Mouse (Mus musculus) 416B (cell line): ENCODE measurements around the gene Ttc27.
"Not testable (repeated sequence)": the region's sequence is repeated elsewhere in the genome, so short reads cannot be mapped to it uniquely, and the experiment has no call there.

Source experiments
- DNase-seq: peaks from one replicate; pipeline ENCODE4 v3.0.0; 2011; ENCODE audit warnings: low read depth

The Ttc27 gene

DNA sequence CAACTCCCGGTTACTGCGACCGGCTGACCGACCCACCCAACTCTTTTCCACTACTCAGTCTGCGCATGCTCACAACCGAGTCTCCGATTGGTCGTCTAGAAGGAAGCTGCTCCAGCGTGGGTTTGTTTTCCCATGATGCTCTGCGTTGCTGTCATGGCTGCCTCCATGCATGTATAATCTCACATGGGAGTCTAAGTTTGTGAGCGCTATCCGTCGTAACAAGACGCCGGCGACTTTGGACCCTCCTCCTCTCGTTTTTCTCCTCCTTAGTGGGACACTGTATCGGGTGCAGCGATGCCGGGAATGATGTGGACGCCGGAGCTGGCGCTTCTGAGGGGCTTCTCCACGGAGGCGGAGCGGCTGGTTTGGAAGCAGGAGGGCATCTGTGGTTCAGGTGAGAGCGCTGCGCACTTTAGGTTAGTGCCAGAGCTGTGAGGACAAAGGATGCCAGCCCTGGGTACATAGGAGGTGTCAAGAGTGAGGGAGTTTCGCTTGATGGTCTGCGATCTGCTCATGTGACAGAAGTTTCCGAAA is at the start of gene Ttc27:
TSS of gene Ttc27 (plus strand) at position 115 of the 534 bp plus-strand sequence.
- peak; percentile 92 for DNase-seq

DNA sequence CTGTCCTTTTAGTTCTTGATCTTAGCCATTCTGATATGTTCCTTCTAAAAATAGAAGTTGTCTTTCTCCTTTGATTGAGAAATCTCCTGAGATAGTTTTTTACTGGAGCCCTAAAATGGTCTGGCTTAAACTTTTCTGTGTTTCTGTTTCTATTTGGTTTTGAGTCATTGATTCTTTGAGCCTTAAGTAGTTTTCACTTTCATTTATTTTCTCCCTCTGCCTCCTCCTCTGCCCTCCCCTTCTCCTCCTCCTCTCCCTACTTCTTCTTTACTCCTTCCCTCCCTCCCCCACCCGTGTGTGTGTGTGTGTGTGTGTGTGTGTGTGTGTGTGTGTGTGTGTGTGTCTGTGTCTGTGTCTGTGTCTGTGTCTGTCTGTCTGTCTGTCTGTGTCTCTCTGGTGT is 49.5 kb upstream of the Ttc27 start:
- DNase-seq: no peak

DNA sequence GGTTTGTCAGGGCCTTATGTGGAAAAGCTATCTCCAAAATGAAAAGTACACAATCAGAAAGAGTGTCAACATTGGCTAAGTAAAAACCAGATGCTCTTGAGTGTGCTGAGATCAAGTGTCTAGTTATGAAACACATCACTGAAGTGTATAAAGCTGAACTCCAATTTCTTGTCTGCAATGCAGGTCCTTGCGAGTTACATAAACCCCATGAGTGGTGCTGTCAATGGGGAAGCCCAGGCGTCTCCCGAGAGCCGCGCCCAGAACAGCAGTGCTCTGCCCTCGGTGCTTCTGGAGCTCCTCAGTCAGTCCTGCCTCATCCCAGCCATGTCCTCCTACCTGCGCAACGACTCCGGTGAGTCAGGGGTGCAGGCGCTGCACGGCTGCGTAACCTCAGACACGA is 47.5 kb upstream of the Ttc27 start:
- no peak for DNase-seq

DNA sequence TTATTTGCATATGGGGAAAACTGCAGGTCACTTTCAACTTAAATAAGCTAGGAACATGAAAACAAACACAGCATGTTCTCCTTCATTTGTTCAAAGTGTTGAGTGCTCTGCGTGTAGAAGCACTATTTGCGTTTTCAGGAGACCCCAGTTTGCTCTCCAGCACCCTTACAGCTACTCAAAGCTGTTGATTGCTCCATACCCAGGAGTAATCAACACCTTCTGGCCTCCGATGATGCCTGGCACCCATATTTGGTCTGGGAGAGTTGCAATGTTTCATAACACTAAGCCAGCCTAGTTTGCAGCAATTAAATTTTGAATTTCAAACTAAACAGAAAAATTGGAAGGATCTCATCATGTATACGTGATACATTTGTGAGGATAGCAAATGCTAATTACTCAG is 45.1 kb upstream of the Ttc27 start:
- no peak for DNase-seq

DNA sequence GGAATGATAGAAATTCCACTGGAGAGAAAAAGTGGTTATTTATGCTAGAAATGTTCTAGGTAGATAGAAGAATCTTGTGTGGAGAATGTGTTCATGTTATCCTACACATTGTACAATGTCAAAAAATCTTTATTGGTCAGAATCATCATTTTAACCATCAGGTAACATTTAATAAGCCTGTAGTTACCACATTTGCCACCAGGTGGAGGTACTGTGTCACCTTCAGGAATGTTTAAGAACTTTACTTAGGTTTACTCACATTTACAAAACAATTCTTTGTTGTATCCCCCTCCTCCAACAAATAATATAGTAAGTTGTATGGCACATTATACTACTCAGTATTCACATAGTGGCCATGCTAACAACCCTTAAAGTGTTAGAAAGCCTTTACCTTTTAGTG is 44.3 kb upstream of the Ttc27 start:
- DNase-seq: peak; percentile 53

DNA sequence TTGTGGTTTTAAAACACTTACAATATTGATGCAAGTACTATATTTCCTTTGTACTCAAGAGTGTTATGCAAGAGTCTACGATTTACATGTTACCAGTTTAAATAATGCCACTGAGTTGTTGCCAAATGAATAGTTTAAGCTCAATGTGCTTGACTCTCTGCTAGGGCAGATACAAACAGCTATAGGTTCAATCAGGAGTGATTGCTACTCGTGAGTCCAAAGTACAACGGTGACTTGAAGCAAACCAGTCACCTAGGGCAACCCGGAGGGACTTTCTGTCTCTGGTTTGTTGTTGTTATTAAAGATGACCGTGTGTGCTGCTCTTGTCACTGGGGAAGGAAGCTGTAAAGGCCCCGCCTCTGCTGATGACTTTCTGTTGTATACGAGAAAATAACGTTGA is 39.5 kb upstream of the Ttc27 start:
- DNase-seq: peak; percentile 35

DNA sequence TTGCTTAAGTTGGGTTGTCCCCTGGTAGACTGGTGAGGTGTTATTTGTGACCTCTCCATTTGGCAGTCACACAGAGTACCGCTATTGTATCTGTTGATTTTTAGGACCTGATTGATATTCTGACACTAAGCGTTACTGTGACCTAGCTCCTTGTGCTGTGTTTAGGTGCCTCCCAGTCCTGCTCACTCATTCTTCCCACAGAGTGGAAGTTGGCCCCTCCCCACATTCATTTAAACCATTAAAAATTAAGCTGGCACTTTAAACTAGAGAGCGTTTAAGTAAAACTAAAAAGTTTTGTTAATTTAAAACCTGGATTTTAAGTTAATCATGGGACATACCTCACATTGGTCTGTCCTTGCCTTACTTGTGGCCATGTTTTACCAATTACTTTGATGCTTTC is 32.6 kb upstream of the Ttc27 start:
- DNase-seq: no peak

DNA sequence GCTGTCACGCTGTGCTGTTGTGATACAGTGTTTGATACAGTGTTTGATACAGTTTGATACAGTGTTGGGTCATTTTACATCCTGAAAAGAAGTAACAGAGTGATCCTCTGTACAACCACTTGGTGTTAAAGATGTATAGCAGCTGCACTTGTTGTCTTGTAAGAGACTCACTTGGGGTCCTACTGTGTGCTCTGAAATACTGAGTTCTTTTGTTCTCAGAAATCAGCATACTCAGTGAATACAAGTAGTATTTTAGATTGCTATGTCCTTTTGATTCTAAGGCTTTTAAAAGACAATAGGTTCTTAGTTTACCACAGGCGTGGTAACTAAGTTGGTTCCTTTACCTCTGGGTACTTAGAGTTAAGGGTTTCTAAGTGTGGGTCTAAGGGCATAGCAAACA is 29.0 kb upstream of the Ttc27 start:
- DNase-seq: no peak

DNA sequence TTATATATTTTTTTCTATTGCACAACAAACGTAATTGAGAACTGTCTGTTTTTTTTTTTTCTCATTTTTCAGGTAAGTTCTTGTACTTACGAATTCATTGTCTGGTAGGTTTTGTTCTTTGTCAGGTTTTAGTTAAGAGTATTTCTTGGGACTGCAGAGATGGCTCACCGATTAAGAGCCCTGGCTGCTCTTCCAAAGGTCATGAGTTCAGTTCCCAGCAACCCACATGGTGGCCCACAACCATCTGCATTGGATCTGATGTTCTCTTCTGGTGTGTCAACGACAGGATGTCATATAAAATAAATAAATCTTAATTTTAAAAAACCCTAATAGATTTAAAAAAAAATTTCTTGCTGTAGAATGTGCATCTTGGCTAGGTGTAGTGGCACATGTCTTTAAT is 28.1 kb upstream of the Ttc27 start:
- no peak for DNase-seq

DNA sequence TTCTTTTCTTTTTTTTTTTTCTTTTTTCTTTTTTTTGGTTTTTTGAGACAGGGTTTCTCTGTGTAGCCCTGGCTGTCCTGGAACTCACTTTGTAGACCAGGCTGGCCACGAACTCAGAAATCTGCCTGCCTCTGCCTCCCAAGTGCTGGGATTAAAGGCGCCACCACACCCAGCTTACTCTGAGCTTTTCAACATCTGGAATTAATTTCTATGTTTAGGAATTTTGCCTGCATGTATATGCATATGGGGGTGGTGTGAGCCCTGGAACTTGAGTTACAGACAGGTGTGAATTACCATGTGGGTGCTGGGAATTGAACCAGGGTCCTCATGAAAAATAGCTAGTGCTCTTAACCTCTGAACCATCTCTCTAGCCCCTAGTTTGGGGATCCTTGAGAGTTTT is 15.9 kb upstream of the Ttc27 start:
- DNase-seq: not testable (repeated sequence)

DNA sequence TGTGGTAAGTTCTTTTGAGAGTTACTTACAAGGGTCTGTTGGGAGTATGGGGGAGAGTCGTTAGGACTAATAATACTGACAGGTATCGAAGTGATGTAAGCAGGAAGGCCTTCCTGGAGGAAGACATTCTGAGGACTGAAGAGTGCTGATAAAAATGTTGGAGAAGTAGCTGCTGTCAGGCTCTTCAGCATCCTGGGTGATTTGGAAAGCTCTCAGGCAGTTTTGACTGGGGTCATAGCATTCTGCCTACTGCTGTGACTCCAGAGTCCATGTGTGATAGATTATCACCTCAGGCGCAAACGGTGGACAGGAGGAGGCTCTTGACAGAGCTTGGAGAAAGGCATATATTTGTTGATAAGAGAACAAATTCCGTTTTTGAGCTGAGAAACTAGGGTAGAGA is 12.1 kb upstream of the Ttc27 start:
- no peak for DNase-seq

DNA sequence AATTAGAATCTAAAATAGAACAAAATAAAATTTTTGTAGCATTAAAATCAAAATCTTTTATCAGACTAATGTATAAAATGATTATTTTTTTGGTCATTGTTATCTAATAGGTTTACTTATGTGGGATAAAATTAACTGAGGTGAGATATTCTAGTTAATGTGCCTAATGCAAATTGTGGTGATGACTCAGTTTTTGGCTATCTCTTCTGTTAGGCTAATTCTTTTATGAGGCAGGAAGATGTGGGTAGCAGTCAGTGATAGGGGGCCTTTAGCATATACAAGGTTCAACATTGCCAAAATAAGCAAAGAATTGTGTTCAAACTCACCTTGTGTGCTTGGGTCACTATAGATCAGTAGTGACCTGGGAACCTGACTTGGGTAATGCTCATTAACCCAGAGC is 10.9 kb upstream of the Ttc27 start:
- peak; percentile 5 for DNase-seq

DNA sequence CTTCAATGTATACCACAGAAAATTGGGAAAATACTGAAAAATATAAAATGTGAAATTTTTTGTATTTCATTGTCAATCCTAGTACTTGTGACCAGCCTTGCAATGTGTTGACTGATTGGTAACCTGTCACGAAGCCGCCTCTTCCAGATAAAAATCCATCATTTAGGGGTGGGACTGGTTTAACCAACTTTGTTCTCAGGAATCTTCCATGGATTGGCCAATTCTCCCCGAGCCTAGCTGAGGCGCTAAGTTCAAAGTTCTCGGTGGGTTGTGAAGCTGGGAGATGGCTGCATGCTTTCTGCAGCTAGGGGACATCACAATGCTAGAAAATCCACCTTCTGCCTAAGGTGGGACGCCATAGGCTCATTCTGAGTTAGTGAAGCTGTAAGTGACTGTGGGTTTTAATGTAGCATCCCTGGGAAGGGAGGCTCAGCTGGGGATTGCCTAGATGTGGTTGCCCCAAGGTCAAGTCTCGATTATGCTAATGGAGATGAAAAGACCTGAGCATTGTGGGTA is 9.8 kb upstream of the Ttc27 start:
- DNase-seq: no peak

DNA sequence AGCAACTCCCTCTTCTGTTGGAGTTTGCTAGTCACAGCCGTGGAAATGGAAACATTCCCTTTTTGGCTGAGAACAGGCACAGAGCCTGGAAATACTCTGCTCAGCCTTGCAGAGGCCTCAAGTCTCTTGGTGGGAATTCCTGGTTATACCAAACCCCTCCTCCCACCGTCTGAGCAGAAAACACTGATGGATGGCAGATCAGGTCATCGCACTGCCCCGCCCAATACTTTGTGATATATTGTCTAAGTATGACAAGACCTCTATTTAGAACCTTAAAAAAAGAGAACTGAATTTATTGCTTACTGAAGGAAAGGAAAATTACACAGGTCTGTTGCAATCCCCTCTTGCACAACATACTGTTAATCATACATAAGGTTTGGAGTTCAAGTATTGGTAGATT is 6.8 kb upstream of the Ttc27 start:
- DNase-seq: peak; percentile 43

DNA sequence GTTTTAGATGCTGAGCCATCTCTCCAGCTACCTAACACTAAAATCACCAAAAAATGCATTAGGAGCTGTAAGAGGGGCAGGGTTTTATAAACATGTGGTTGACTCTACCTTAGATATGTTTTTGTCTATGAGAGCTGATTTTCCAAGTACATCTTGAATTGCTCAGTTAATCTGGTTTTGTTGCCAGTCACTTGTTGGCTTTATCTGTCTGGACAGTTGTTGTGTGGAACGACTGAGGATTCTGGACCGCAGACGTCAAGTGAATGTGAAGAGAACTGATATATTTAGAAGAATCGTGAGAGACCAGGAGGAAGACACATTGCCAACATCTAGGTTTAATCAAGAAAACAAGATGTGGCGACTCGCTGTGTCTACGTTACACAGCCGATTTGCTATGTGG is 5.9 kb upstream of the Ttc27 start:
- no peak for DNase-seq

DNA sequence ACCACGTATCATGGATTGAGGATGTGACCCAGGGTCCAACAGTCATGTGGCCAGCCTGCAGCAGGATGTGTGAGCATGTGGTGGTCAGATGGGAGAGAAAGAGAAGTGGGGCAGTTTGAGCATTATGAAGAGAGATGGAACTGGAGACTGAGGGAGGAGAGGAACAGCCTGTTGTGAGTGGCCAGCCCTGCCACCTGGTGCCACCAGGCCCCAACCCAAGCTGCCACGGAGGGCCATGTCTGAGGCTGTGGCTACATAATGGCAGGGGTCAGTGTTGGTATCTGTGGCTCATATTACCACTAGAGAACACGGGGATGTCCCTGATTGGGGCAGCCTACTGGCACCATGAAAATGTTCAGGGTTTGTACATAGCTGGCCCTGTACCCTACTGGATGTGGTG is 2.4 kb upstream of the Ttc27 start:
- no peak for DNase-seq

DNA sequence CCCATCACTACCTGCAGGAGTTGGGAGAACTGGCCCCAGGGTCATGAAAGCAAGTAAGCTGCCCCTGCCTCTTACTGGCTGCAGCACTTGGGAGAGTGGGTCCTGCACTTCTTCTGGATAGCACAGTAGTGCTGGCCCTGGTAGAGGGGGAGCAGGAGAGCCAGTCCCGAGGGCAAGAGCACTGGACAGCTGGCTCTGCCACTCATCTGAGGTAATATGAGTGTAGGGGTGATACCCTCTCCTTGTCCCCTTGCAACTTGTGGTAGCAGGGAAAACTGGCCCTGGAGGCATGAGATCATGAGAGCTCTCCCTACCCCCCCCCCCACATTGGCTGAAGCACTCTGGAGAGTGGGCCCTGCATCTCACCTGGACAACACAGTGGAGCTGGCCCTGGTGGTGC is 1.8 kb upstream of the Ttc27 start:
- no peak for DNase-seq

DNA sequence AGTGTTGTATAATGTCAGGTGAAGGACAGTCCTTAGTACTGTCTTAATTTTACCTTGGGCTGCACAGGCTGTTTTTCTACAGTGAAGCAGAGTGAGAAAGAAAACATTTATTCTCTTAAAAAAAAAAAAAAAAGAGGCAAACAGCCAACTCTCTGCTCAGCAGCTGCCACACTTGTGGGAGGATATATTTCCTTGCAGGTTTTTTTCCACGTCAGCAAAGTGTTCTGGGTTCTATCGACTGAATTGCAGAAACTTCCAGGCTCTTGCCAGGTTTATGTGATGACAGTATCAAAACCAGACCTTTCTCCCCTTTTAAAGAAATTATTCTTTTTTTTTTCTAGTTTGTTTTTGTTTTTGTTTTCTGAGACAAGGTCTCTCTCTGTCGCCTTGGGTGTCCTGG is 889 bp upstream of the Ttc27 start:
- DNase-seq: no peak

DNA sequence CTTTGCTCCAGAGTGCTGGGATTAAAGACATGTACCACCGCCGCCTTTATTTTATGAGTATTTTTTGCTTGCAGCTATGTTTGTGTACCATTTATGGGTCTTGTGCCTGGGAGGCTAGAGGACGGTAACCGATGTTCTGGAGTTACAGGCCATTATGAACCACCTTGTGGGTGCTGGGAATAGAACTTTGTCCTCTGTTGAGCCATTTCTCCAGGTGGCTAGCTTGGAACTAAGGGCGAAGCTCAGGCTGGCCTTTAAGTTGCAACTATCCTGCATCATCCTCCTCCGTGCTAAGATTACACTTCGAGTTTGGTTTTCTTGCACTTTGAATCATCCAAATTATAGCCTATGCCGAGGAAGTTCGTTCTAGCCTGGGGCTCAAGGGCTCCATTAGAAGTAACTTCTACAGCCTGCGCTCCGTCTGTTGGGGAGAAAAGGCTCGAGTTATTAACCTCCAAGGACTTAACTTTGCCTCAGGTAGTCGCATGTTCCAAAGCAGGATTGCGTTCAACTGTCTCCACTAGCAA is 378 bp upstream of the Ttc27 start:
- no peak for DNase-seq

DNA sequence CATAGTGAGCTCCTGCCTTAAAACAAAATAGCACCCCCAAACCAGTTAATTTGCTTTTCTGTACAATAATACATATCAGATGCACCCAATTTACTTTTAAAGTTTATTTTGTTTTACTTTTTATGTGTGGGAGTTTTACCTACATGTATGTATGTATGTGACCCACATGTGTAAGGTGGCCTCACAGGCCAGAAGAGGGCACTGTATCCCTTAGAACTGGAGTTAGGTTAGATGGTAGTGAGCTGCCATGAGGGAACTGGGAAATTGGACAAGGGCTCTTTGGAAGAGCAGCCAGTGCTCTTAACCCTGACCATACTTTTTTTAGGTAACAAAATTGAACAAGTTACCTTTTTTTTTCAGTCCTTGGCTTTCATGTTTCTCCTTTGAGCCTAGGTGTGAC is 15.3 kb downstream of the Ttc27 start:
- peak; percentile 65 for DNase-seq

DNA sequence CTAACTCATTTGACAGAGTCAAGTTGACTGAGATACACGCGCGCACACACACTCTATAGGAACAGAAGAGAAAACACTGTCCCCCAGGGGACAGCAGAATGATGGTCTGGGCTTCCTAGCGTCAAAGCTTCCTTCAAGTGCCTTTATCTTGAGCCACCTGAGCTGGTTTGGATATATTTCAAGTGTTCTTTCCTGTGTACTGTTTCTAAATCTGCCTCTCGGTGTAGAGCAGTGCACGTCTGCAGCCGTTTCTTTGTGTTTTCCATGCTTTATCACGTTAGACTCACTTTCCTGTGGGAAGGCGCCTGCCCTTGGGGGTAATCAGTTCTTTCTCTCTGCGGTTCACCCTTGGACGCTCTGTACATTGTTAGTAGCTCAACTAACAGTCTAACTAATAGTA is 17.9 kb downstream of the Ttc27 start:
- peak; percentile 79 for DNase-seq

DNA sequence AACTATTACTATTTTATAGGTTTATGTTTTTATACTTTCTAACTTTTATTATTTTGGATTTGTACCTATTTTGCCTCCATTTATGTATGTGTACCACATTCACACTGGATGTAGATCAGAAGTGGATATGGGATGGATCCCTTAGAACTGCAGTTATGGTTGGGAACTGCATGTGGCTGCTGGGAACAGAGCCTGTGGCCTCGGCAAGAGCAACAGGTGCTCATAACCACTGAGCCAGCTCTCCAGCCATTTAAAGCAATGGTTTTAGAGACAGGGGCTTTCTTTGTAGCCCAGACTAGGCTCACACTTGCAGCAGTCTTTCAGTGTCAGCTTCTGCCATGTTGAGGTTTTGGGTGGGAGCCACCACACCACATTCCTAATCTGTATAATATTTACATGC is 32.1 kb downstream of the Ttc27 start:
- no peak for DNase-seq

DNA sequence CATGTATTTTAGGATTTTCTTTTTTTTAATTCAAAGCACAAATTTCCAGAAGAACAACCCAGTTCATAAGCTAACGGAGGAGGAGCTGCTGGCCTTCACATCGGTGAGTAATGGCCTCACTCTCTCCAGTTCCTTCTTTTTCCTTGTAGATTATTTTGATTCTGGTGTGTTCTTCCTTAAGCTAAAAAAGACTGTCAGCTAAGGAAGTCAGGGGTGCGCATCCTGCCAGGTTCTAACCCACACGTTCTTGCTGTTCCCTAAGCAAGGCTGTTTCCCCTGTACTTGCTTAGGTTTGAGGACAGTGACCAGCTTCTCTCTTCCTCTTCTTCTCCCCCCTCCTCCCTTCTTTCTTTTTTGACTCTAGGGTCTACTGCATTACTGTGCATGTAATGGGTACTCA is 33.5 kb downstream of the Ttc27 start:
- DNase-seq: no peak

DNA sequence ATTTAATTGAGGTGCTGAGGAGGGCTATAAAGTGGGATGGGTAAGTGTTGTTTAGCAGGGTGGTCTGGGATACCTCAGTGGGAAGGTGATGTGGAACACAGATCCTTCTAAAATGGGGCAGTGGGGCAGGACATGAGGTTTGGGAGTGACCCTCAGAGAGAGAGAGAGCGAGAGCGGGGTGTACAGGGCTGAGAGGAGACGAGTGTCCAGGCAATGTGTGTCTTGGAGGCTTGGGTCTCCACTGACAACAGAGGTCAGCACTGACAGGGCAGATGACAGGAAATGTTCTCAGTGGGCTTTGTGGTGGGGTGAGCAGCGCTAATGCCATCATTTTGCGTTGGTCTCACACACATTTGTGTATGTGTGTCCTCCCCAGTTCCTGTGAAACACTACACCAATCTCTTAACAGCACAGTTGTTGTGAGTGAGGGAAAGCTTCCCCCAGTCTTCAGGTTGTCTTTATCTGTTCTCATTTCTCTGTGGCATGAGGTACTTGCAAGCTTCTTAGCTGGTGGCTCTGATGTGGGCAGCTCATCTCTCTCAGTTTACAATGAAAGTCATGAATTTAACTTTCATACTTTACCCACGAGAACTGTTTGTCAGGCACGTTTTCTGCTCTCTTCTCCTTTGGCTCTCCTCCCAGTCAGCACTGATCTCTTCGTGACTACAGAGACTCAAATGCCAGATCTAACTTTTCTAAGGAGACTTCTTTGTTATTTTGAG is 35.5 kb downstream of the Ttc27 start:
- DNase-seq: no peak
